9 mouse cellular contexts compared by ENCODE assay signal in genomic region chr5:123110296-123110721, GRCm38 (mm10). TPM values are rescaled to one million over a fixed set of nuclear protein-coding genes. Genes with fewer than 3 reads are reported as not detected.
A peak's percentile ranks its signal among the peaks of the same experiment; 100 is the strongest.
DNase-seq lines count a peak whose midpoint lies in the region; ATAC-seq and TF ChIP-seq lines count a peak whose summit lies in the region.
"Had no signal": no experiment of that assay in that cellular context is flagged by ENCODE, and none has a peak within 500 bp of the region (broad histone marks: within the 10 kb centered on the region; RNA-seq: fewer than 3 reads in every experiment).

No protein-coding gene starts in this region.

- no peaks in the 10 kb centered on the region for H3K9me3 ChIP-seq in forebrain, embryonic 12.5 days
- no peaks in the 10 kb centered on the region for H3K9me3 ChIP-seq in midbrain, embryonic 14.5 days (ENCODE audit: control insufficient read depth, low read length)

- H3K36me3 ChIP-seq in forebrain, embryonic 12.5 days (replicated peaks) = no peaks in the 10 kb centered on the region
- no peaks in the 10 kb centered on the region for H3K36me3 ChIP-seq in kidney, adult 2 months (ENCODE audit: control insufficient read depth, insufficient read depth, low read length)
- no peaks in the 10 kb centered on the region for H3K36me3 ChIP-seq in midbrain, embryonic 14.5 days (ENCODE audit: control insufficient read depth, insufficient read depth, low read length)

- 0 out of 2 replicates have a peak, but pooled peaks have one; percentile 35 for ATAC-seq in frontal cortex, adult (ENCODE audit: low TSS enrichment)
- no peak for ATAC-seq in forebrain, embryonic 12.5 days (ENCODE audit: low FRiP score)
- no peak for ATAC-seq in midbrain, embryonic 14.5 days (ENCODE audit: low FRiP score, low TSS enrichment)

- no peaks in the 10 kb centered on the region for H3K27me3 ChIP-seq in forebrain, embryonic 12.5 days
- no peaks in the 10 kb centered on the region for H3K27me3 ChIP-seq in kidney, adult 2 months (replicated peaks; ENCODE audit: control insufficient read depth, insufficient read depth, low read length)
- no peaks in the 10 kb centered on the region for H3K27me3 ChIP-seq in midbrain, embryonic 14.5 days (ENCODE audit: control insufficient read depth, insufficient read depth, low read length)

- H3K9ac ChIP-seq in forebrain, embryonic 12.5 days = no peak overlapping the region
- H3K9ac ChIP-seq in midbrain, embryonic 14.5 days (replicated peaks; ENCODE audit: low read length) = peak overlapping the region; percentile 9; the same call in 1 of the 2 replicates

- 51% methylated on average over 13 of the region's 13 CpGs for WGBS in forebrain, embryonic 12.5 days
- 26% methylated on average over 13 of the region's 13 CpGs for WGBS in kidney, adult 2 months
- WGBS in midbrain, embryonic 14.5 days = 23% methylated on average over 13 of the region's 13 CpGs

- H3K27ac ChIP-seq in forebrain, embryonic 12.5 days = peak overlapping the region; percentile 46; the same call in 1 of the 2 replicates
- H3K27ac ChIP-seq in kidney, adult 2 months (ENCODE audit: insufficient read depth, low read depth, low read length) = no peak overlapping the region
- peak overlapping the region; percentile 71 for H3K27ac ChIP-seq in midbrain, embryonic 14.5 days (replicated peaks; ENCODE audit: low read depth, low read length)
- no peak overlapping the region for H3K27ac ChIP-seq in left cerebral cortex, adult 2 months

- H3K4me2 ChIP-seq in forebrain, embryonic 12.5 days = no peak overlapping the region
- peak overlapping the region; percentile 42 for H3K4me2 ChIP-seq in midbrain, embryonic 14.5 days (ENCODE audit: low read length)

- intact Hi-C loops in left cerebral cortex, adult 2 months (cut with DNase I) = no loop called here

- no peak overlapping the region for H3K4me3 ChIP-seq in forebrain, embryonic 12.5 days (replicated peaks)
- no peak overlapping the region for H3K4me3 ChIP-seq in kidney, adult 2 months (ENCODE audit: insufficient read depth, low read depth, low read length)
- no peak overlapping the region for H3K4me3 ChIP-seq in midbrain, embryonic 14.5 days (replicated peaks; ENCODE audit: low read depth, low read length)
- no peak overlapping the region for H3K4me3 ChIP-seq in left cerebral cortex, adult 2 months

- no peak for TF ChIP-seq POLR2A in kidney, adult 2 months (IDR thresholded peaks at IDR 0.05; ENCODE audit: low read depth, low read length)

- no peak for DNase-seq in frontal cortex, postnatal 10 days (ENCODE audit: low spot score in 2 of 2)
- DNase-seq in kidney, adult 2 months = peak; percentile 78
- DNase-seq in midbrain, embryonic 14.5 days = peak; percentile 73
- no peak for DNase-seq in testis, postnatal 14 days (ENCODE audit: low spot score)
- no peak for DNase-seq in layer of hippocampus, postnatal 36 days
- DNase-seq in left cerebral cortex, adult 2 months (ENCODE audit: extremely low spot score in 1 of 2, low spot score in 2 of 2) = no peak
- DNase-seq: cerebellum, adult 2 months had no signal

- no peak for TF ChIP-seq CTCF in kidney, adult 2 months (conservative IDR thresholded peaks at IDR 0.05; ENCODE audit: insufficient read depth, insufficient read length, low read depth, low read length)
- no peak for TF ChIP-seq CTCF in left cerebral cortex, adult 2 months (IDR thresholded peaks at IDR 0.05)

- peaks cover 26% of the 10 kb centered on the region for H3K4me1 ChIP-seq in forebrain, embryonic 12.5 days
- peaks cover 4% of the 10 kb centered on the region; the same call in 1 of the 2 replicates for H3K4me1 ChIP-seq in kidney, adult 2 months (ENCODE audit: control insufficient read depth, insufficient read depth, low read length)
- peaks cover 19% of the 10 kb centered on the region for H3K4me1 ChIP-seq in midbrain, embryonic 14.5 days (ENCODE audit: control insufficient read depth, insufficient read depth, low read length)

RNA-seq across cellular contexts. Expression of gene Rhof, which starts 22.2 kb away (rescaled TPM):
- 1.9 and 2.8 TPM in 2 replicates for polyA plus RNA-seq in forebrain, embryonic 12.5 days (2016; fragmentation: Nextera tagmentation; extraction: Ambion mirVana)
- polyA plus RNA-seq in kidney, adult 2 months (2012; rRNA removed) = 12.1 and 13.4 TPM in 2 replicates
- polyA plus RNA-seq in midbrain, embryonic 14.5 days (2014; fragmentation: Nextera tagmentation; extraction: Ambion mirVana) = 7.1 and 8.9 TPM in 2 replicates
- total RNA-seq in layer of hippocampus, postnatal 36 days (2021) = 10 to 100 TPM; 43.0 to 48.0 TPM
- 10 to 100 TPM; 48.5 to 48.9 TPM for total RNA-seq in left cerebral cortex, adult 2 months (2021)

RNA-seq across cellular contexts. Expression of gene Setd1b, which starts 31.7 kb away (rescaled TPM):
- polyA plus RNA-seq in forebrain, embryonic 12.5 days (2016; fragmentation: Nextera tagmentation; extraction: Ambion mirVana) = 13.1 and 13.6 TPM in 2 replicates
- polyA plus RNA-seq in kidney, adult 2 months (2012; rRNA removed) = 6.7 and 8.8 TPM in 2 replicates
- polyA plus RNA-seq in midbrain, embryonic 14.5 days (2014; fragmentation: Nextera tagmentation; extraction: Ambion mirVana) = 14.2 and 15.0 TPM in 2 replicates
- 10 to 100 TPM; 31.4 to 36.2 TPM for total RNA-seq in layer of hippocampus, postnatal 36 days (2021)
- total RNA-seq in left cerebral cortex, adult 2 months (2021) = 10 to 100 TPM; 32.4 to 42.2 TPM

RNA-seq across cellular contexts. Expression of gene Tmem120b, which starts 42.1 kb away (rescaled TPM):
- polyA plus RNA-seq in forebrain, embryonic 12.5 days (2016; fragmentation: Nextera tagmentation; extraction: Ambion mirVana) = 9.0 and 9.7 TPM in 2 replicates
- 9.9 and 12.7 TPM in 2 replicates for polyA plus RNA-seq in kidney, adult 2 months (2012; rRNA removed)
- polyA plus RNA-seq in midbrain, embryonic 14.5 days (2014; fragmentation: Nextera tagmentation; extraction: Ambion mirVana) = 12.7 and 13.1 TPM in 2 replicates
- total RNA-seq in layer of hippocampus, postnatal 36 days (2021) = 10 to 100 TPM; 16.3 to 19.9 TPM
- 10 to 100 TPM; 16.0 to 16.2 TPM for total RNA-seq in left cerebral cortex, adult 2 months (2021)

RNA-seq across cellular contexts. Expression of gene Psmd9, which starts 58.9 kb away (rescaled TPM):
- 66.5 and 71.6 TPM in 2 replicates for polyA plus RNA-seq in forebrain, embryonic 12.5 days (2016; fragmentation: Nextera tagmentation; extraction: Ambion mirVana)
- polyA plus RNA-seq in kidney, adult 2 months (2012; rRNA removed) = 34.2 and 35.1 TPM in 2 replicates
- 51.3 and 61.2 TPM in 2 replicates for polyA plus RNA-seq in midbrain, embryonic 14.5 days (2014; fragmentation: Nextera tagmentation; extraction: Ambion mirVana)
- total RNA-seq in layer of hippocampus, postnatal 36 days (2021) = 10 to 100 TPM; 28.2 to 30.8 TPM
- total RNA-seq in left cerebral cortex, adult 2 months (2021) = 10 to 100 TPM; 23.4 to 24.9 TPM

Comparison
In these comparisons a context has a peak if more than half of its experiments do, and no peak if none do; other contexts are left out.
1. DNase-seq: peak in kidney, adult 2 months (single experiment) and midbrain, embryonic 14.5 days (single experiment); none in frontal cortex, postnatal 10 days (0 of 2), testis, postnatal 14 days (single experiment), layer of hippocampus, postnatal 36 days (0 of 2) and left cerebral cortex, adult 2 months (0 of 2).
2. H3K27ac ChIP-seq: peak in forebrain, embryonic 12.5 days (single experiment) and midbrain, embryonic 14.5 days (single experiment); none in kidney, adult 2 months (single experiment) and left cerebral cortex, adult 2 months (single experiment).